Mouse (Mus musculus) embryonic facial prominence, embryonic 13.5 days (tissue): ENCODE measurements at regions not wholly inside any gene's neighbourhood (a gene's known extent, or its start where the extent isn't known, plus 50 kb on each side); places are given as distances from the start of the nearest gene placed in this dataset.
A peak's percentile ranks its signal among the peaks of the same experiment; 100 is the strongest.

ENCODE experiments used
- ATAC-seq: fragments of 200-750 bp; cut with Nextera tagmentation; 2 replicates; pipeline ENCODE4 v1.8.0; 2017; ENCODE audit warnings: low read depth; ENCODE audit not compliant: insufficient number of reproducible peaks, insufficient read depth, low FRiP score, low TSS enrichment
- H3K27ac ChIP-seq: fragments of 300-500 bp; sonication (generic); 2 replicates; pipeline ENCODE4 v1.5.1; 2015; ENCODE audit warnings: moderate library complexity, mild to moderate bottlenecking, inconsistent platforms
- H3K27me3 ChIP-seq: fragments of 300-500 bp; sonication (generic); 2 replicates; pipeline ENCODE4 v1.6.1; 2015; ENCODE audit warnings: mild to moderate bottlenecking, inconsistent platforms
- H3K36me3 ChIP-seq: fragments of 300-500 bp; sonication (generic); 2 replicates; pipeline ENCODE4 v1.6.1; 2015; ENCODE audit warnings: mild to moderate bottlenecking, inconsistent platforms
- H3K4me1 ChIP-seq: fragments of 300-500 bp; sonication (generic); 2 replicates; pipeline ENCODE4 v1.6.1; 2015; ENCODE audit warnings: inconsistent platforms
- H3K4me2 ChIP-seq: fragments of 300-500 bp; sonication (generic); 2 replicates; pipeline ENCODE4 v1.6.1; 2015; ENCODE audit warnings: moderate library complexity, mild to moderate bottlenecking, inconsistent platforms
- H3K4me3 ChIP-seq: fragments of 300-500 bp; sonication (generic); 2 replicates; pipeline ENCODE4 v1.5.1; 2015; ENCODE audit warnings: mild to moderate bottlenecking, inconsistent platforms
- H3K9ac ChIP-seq: fragments of 300-500 bp; sonication (generic); 2 replicates; pipeline ENCODE4 v1.6.1; 2015; ENCODE audit warnings: mild to moderate bottlenecking, inconsistent platforms
- H3K9me3 ChIP-seq: fragments of 300-500 bp; sonication (generic); 2 replicates; pipeline ENCODE4 v1.6.1; 2016; ENCODE audit warnings: inconsistent platforms
- WGBS: fragments of 180-500 bp; shearing (Covaris S2); methylation state at CpG from one replicate; pipeline ENCODE4 v1.1.7; 2015; ENCODE audit warnings: mixed read lengths; 5-methylcytosine and 5-hydroxymethylcytosine counted together

DNA sequence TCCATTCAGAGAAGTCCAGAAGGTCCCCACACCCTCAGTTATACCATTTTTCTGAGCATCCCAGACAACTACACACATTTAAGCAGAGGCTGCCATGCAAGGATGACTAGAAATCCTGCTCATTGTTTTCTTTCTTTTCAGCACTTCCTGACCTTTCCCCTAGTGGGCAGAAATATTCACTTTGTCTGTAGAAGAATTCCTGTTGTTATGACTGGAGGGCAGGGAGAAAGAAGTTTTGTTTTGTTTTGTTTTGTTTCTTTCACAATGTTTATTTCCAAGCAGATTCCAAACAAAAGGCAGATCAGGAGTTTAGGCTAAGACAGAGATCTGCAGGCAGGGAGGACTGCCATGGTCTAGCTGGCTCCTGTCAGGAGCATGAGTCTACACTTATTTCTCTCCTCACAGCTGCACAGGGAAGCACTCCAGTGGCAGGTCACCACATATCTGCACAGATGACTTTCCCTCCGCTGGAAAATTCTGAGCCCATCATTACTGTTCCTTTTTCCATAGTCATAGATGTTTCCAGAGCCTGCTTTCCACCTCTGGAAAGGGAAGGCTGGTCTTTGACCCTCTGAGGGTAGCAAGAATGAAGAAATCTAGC, 182.5 kb upstream of the Dyrk2 start:
- WGBS = 63% methylated on average over 1 of the region's 1 CpGs
- H3K27me3 ChIP-seq = no peaks in the 10 kb centered on the region
- no peak overlapping the region for H3K4me3 ChIP-seq
- no peak for ATAC-seq
- no peak overlapping the region for H3K9ac ChIP-seq
- H3K9me3 ChIP-seq = no peaks in the 10 kb centered on the region
- no peak overlapping the region for H3K4me2 ChIP-seq
- peak overlapping the region; percentile 60 for H3K27ac ChIP-seq
- peaks cover 42% of the 10 kb centered on the region for H3K4me1 ChIP-seq
- H3K36me3 ChIP-seq = no peaks in the 10 kb centered on the region

DNA sequence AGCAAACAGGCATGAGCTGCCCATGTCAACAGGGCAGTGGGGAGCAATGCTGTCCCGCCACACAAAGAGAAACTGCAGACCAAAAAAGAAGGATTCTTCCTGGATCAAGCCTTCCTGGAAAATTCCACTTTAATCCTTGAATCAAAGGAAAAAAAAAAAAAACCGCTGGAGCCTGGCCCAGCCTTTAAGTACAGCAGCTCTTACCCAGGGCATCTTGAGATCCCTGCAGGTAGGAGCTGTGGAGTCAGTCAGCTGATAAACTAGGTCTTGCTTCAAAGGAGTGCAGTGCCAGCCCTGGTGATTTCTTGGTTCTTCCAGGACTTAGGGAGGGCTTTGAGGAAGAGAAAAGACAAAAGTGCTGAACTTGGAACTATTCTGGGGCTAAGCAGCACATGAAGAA, 181.6 kb upstream of the Dyrk2 start:
- H3K27me3 ChIP-seq = no peaks in the 10 kb centered on the region
- no peak overlapping the region for H3K27ac ChIP-seq
- no peaks in the 10 kb centered on the region for H3K9me3 ChIP-seq
- no peak overlapping the region for H3K9ac ChIP-seq
- no peaks in the 10 kb centered on the region for H3K36me3 ChIP-seq
- H3K4me1 ChIP-seq = peaks cover 42% of the 10 kb centered on the region
- 44% methylated on average over 2 of the region's 2 CpGs for WGBS
- no peak overlapping the region for H3K4me3 ChIP-seq
- ATAC-seq = no peak
- no peak overlapping the region for H3K4me2 ChIP-seq

DNA sequence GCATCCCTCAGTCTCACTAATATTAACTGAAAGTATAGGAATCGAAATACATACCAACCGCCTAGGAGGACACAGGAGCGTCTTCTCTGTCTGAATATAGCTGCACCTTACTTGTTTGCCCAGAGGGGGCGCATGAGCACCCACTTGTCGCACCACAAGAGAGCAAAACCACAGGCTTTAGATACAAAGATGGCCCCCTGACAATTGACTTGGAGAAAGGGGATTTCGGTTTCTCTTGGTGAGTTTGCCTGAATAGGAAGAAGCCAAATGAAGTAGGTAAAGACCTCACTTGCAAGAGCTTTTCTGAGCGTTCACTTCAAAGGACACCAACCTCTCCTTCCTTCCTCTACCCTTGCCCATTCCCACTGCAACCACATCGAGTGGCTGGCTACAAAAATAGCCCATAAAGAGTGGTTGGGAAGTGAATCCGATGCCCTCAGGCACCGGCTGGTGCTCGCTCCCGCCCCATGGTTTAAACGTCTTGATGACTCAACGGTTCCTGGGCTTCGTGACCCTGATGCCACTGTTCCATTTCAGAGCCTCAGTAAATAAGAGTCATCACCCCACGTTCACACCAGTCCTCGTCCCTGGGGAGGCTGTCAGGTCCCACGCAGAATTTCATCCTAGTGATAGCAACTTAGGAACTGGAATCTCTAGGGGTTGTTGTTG, 180.1 kb upstream of the Dyrk2 start:
- Histone ChIP-seq H3K4me3 (no peak overlapping the region), H3K36me3 (no peaks in the 10 kb centered on the region), H3K4me2 (no peak overlapping the region), H3K9me3 (no peaks in the 10 kb centered on the region), H3K27me3 (no peaks in the 10 kb centered on the region), H3K4me1 (peaks cover 33% of the 10 kb centered on the region), H3K9ac (no peak overlapping the region), H3K27ac (no peak overlapping the region)
- no peak for ATAC-seq
- WGBS = 78% methylated on average over 18 of the region's 18 CpGs

DNA sequence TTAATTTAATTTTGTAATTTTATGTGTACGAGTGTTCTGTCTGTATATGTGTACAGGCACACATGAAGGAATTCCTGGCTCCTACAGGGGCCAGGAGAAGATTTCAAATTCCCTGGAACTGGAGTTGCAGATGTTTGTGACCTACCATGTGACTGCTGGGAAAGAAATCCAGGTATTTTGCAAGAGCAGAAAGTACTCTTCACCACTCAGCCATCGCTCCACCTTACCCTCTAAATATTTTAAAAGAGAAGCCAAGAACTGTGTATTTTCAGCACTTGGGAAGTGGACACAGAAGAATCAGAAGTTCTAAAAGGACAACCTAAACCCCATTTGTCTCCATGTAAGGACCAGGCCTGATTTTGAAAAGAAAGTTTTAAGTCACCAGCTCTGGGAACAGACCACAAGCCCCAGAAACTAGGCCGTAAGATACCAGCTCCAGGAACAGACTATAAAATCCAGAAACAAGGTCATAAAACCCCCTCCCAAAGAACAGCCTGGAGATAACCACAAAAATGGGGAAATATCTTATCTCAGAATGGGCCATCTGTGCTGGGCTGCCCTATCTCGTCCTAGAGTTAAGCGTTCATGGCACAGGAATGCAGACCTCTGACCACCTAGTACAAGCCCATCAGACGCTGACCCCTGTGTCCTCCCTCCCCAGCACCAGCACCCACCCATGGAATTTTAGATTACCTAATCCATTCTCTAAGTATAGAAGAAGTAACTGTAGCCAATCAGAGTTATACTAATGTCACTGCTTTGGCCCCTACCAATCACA, 178.8 kb upstream of the Dyrk2 start:
- no peak overlapping the region for H3K27ac ChIP-seq
- H3K27me3 ChIP-seq = no peaks in the 10 kb centered on the region
- ATAC-seq = no peak
- H3K4me2 ChIP-seq = no peak overlapping the region
- no peaks in the 10 kb centered on the region for H3K36me3 ChIP-seq
- no peak overlapping the region for H3K9ac ChIP-seq
- peaks cover 20% of the 10 kb centered on the region for H3K4me1 ChIP-seq
- H3K9me3 ChIP-seq = no peaks in the 10 kb centered on the region
- H3K4me3 ChIP-seq = no peak overlapping the region
- WGBS = 79% methylated on average over 6 of the region's 6 CpGs

DNA sequence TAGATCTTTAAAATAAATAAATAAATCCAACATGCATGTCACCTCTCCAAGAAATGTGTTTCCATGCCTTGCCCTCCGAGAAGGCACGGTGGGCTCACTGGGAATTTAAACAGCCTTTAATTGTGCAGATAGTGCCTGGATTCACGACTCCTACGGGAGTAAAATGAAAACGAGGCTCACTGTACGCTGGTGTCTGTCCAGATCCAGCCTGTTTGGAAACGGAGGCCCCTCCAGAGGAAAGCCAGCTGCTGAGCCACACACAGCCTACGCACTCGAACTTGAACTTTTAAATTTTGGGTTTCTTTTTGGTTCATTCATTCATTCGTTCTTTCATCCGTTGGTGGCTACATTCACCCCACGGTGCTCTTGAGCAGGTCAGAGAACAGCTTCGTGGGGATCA, 175.1 kb upstream of the Dyrk2 start:
- ATAC-seq = no peak
- H3K27ac ChIP-seq = no peak overlapping the region
- WGBS = 84% methylated on average over 13 of the region's 13 CpGs

DNA sequence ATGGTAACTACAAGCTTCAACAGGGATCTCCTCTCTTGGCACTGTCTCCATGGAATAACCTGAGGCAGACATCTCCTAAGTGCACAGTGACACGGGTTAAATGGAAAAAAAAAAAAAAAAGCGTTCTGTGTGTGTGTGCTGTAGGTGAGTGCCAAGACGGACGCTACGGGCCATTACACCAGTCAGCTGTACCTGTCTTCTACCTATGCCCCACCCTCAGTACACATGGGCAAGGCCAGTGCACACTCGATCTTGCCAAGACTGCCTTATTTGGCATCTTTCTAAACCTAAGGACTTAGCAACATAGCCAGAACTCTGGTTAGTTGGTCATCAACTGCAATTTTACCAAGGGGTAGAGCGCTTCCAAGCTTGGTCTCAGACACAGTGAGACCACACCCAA, 173.1 kb upstream of the Dyrk2 start:
- Histone ChIP-seq H3K9ac (no peak overlapping the region), H3K4me3 (no peak overlapping the region), H3K4me1 (no peaks in the 10 kb centered on the region), H3K27ac (no peak overlapping the region), H3K27me3 (no peaks in the 10 kb centered on the region), H3K9me3 (no peaks in the 10 kb centered on the region), H3K36me3 (no peaks in the 10 kb centered on the region), H3K4me2 (no peak overlapping the region)
- no peak for ATAC-seq
- 88% methylated on average over 7 of the region's 7 CpGs for WGBS

More for the DNA sequence above, 175.1 kb upstream of the Dyrk2 start:
- no peaks in the 10 kb centered on the region for H3K4me1 ChIP-seq
- no peak overlapping the region for H3K4me3 ChIP-seq
- no peak overlapping the region for H3K9ac ChIP-seq
- H3K4me2 ChIP-seq = no peak overlapping the region
- H3K9me3 ChIP-seq = no peaks in the 10 kb centered on the region
- H3K36me3 ChIP-seq = no peaks in the 10 kb centered on the region
- no peaks in the 10 kb centered on the region for H3K27me3 ChIP-seq

DNA sequence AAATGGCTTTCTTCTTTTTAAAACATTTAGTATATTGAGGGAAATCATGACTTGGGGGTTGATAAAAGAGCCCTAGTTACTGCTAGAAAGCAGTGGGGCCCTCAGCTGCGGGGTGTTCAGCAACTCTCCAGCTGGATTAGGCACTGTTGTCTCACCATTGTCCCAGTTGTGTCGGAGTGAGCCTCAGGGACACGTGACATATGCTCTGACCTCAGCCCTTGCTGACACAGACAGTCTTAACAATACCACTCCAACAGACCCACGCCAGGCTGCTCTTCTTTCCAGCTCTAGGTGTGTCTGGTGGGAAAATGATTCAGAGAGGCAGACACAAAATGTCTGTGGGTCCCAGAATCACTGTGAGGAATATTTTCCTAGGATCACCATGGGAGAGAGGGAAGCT, 170.2 kb upstream of the Dyrk2 start:
- Histone ChIP-seq H3K9ac (no peak overlapping the region), H3K9me3 (no peaks in the 10 kb centered on the region), H3K4me3 (no peak overlapping the region), H3K4me2 (no peak overlapping the region), H3K27me3 (no peaks in the 10 kb centered on the region), H3K27ac (no peak overlapping the region), H3K4me1 (no peaks in the 10 kb centered on the region), H3K36me3 (no peaks in the 10 kb centered on the region)
- WGBS = 38% methylated on average over 4 of the region's 4 CpGs
- ATAC-seq = no peak

DNA sequence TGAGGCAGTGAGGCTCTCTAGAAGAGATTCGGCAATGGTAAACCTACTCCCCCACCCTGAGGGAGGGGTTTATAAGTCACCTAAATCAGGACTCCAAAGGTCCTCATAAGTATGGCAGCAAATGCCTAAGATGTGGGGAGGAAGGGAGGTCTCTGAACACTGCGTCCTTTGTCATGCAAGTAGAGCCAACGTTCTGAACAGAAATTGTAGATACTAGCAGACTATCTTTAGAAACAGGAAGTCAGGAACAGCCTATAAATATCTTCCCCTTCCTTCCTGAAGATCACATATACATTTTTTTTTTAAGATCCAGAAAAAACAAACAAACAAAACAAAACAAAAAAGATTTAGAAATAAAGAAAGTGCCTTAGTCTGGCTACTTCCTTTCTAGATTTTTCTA, 169.7 kb upstream of the Dyrk2 start:
- no peaks in the 10 kb centered on the region for H3K27me3 ChIP-seq
- no peak for ATAC-seq

DNA sequence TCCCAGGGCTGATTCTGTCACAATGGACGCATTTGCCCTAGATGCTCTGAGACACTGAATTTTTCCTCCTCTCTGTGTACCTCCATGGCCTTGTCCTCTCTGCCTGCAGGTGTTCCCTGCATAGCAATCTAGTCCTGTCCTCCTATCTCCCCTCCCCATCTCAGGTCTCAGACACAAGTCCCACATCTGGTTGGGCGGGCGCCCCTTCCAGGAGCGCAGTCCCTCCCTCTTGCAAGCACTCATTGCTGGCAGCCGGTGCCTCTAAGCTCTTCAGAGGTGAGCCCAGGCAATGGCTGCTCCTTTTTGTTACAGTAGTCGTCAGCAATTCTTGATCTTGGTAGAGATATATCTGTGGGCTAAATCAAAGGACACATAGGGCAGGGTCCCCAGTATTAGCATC, 169.0 kb upstream of the Dyrk2 start:
- no peak overlapping the region for H3K4me2 ChIP-seq
- no peak overlapping the region for H3K27ac ChIP-seq
- H3K36me3 ChIP-seq = no peaks in the 10 kb centered on the region
- no peaks in the 10 kb centered on the region for H3K4me1 ChIP-seq
- H3K27me3 ChIP-seq = no peaks in the 10 kb centered on the region
- 83% methylated on average over 6 of the region's 6 CpGs for WGBS
- H3K4me3 ChIP-seq = no peak overlapping the region
- ATAC-seq = no peak
- no peaks in the 10 kb centered on the region for H3K9me3 ChIP-seq
- H3K9ac ChIP-seq = no peak overlapping the region

More for the DNA sequence above, 169.7 kb upstream of the Dyrk2 start:
- Histone ChIP-seq H3K4me1 (no peaks in the 10 kb centered on the region), H3K4me2 (no peak overlapping the region), H3K9ac (no peak overlapping the region), H3K27ac (no peak overlapping the region), H3K9me3 (no peaks in the 10 kb centered on the region), H3K36me3 (no peaks in the 10 kb centered on the region), H3K4me3 (no peak overlapping the region)
- WGBS = 21% methylated on average over 3 of the region's 3 CpGs

DNA sequence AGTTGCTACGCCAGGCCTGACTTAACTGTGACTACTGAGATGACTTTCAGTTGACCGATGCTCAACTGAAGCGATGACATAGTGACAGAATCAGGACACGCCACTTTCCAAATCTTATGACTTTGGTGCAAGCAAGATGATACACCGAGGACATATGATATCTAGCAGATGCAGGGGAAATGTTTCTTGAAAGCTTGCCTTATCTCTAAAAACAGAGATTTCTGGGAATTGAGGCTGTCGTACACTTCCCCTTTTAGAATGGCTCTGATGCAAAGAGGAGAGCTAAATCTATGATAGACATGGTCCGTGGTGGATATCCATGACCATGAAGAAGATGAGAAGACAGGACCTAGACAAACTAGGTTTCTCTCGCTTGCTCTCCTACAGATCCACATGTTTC, 167.8 kb upstream of the Dyrk2 start:
- H3K4me3 ChIP-seq = no peak overlapping the region
- H3K4me1 ChIP-seq = no peaks in the 10 kb centered on the region
- no peak overlapping the region for H3K27ac ChIP-seq
- no peaks in the 10 kb centered on the region for H3K27me3 ChIP-seq
- WGBS = 93% methylated on average over 8 of the region's 8 CpGs
- no peak overlapping the region for H3K4me2 ChIP-seq
- no peak for ATAC-seq
- H3K9ac ChIP-seq = no peak overlapping the region
- no peaks in the 10 kb centered on the region for H3K36me3 ChIP-seq
- H3K9me3 ChIP-seq = no peaks in the 10 kb centered on the region

DNA sequence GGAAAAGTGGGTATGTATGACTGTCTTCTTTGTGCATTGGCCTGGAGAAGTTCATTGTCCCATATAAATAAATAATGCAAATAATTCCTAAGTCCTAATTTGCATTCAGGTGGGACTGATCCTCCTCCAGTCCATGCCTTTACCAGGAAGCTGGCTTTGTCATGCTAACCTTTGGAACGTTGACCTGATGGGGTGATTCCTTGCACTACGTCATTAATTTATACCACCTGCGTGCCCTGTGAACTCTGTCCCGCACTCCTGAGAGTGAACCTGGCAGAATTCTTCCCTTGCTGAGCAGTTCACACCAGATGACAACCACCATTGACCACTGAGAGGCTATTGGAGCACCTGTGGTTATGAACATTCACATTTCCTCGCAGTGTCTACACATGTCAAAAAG, 165.9 kb upstream of the Dyrk2 start:
- no peaks in the 10 kb centered on the region for H3K36me3 ChIP-seq
- H3K27me3 ChIP-seq = no peaks in the 10 kb centered on the region
- no peak for ATAC-seq
- H3K27ac ChIP-seq = no peak overlapping the region
- no peaks in the 10 kb centered on the region for H3K9me3 ChIP-seq
- H3K9ac ChIP-seq = no peak overlapping the region
- no peak overlapping the region for H3K4me3 ChIP-seq
- no peaks in the 10 kb centered on the region for H3K4me1 ChIP-seq
- H3K4me2 ChIP-seq = no peak overlapping the region
- 79% methylated on average over 5 of the region's 5 CpGs for WGBS

DNA sequence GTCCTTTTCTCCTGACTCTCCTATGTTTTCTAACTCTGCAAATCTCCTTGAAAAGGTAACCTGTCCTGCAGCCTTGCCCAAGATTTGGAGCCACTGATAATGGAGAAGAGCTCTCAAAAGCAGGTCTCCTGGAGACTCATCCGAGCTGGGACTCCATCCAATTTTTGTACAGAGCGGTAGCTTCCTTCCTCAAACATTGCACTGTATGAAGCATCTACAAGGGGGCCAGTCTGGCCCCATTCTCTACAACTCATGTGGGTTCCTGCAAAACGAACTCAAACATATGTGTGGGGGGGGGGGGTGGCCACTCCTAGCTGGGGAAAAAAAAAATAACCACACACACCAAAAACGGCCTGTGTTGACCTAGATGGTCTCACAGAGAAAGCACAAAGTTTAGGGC, 164.4 kb upstream of the Dyrk2 start:
- H3K9me3 ChIP-seq = no peaks in the 10 kb centered on the region
- H3K9ac ChIP-seq = no peak overlapping the region
- no peaks in the 10 kb centered on the region for H3K27me3 ChIP-seq
- no peaks in the 10 kb centered on the region for H3K36me3 ChIP-seq
- no peak for ATAC-seq
- WGBS = 82% methylated on average over 4 of the region's 4 CpGs
- H3K4me3 ChIP-seq = no peak overlapping the region
- no peaks in the 10 kb centered on the region for H3K4me1 ChIP-seq
- H3K4me2 ChIP-seq = no peak overlapping the region
- no peak overlapping the region for H3K27ac ChIP-seq
